ENCODE assay signal across 25 mouse cellular contexts in the genomic region with DNA sequence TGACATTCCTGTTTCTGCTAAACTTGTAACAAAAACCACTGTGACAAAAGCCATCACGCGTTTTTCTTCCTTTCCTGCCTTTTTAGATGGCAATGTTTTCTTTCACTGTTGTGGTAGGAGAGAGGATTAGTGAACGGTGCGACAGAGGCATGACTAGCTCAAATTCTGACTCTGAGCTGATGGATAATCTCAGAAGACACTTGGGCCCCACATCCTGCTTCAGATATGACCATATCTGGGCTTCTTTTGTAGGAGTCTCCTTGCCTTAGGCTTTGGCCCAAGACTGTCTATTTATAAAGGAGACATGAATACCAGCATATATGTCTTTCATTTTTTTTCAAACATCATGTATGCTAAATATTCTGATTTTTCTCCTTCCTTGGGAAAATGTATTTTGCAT.
"Had no signal": no experiment of that assay in that cellular context is flagged by ENCODE, and none has a peak within 500 bp of the region (broad histone marks: within the 10 kb centered on the region; RNA-seq: fewer than 3 reads in every experiment).

No protein-coding gene starts in this region.

- H3K4me2 ChIP-seq: heart, embryonic 12.5 days; heart, embryonic 15.5 days; hindbrain, embryonic 12.5 days; hindbrain, embryonic 14.5 days; intestine, embryonic 15.5 days; limb, embryonic 12.5 days had no signal

- H3K4me1 ChIP-seq: heart, embryonic 10.5 days; heart, embryonic 15.5 days; hindbrain, embryonic 10.5 days; hindbrain, embryonic 12.5 days; intestine, embryonic 15.5 days; limb, embryonic 10.5 days; limb, embryonic 12.5 days had no signal

- ATAC-seq: hindbrain, embryonic 16.5 days; inflammation-experienced regulatory T-cells, adult 6 months; intestine, embryonic 15.5 days; intestine, postnatal 0 days had no signal

- H3K27me3 ChIP-seq: heart, embryonic 12.5 days; heart, embryonic 15.5 days; hindbrain, embryonic 12.5 days; intestine, embryonic 15.5 days; limb, embryonic 12.5 days had no signal

- H3K27ac ChIP-seq: gastrocnemius, adult 2 months; heart, embryonic 10.5 days; heart, embryonic 15.5 days; hindbrain, embryonic 10.5 days; hindbrain, embryonic 12.5 days; hindbrain, embryonic 14.5 days; intestine, embryonic 15.5 days; layer of hippocampus, adult 2 months; left cerebral cortex, adult 2 months; limb, embryonic 10.5 days; limb, embryonic 12.5 days had no signal

- DNase-seq: gastrocnemius, adult 2 months; gastrocnemius, postnatal 10 days; gastrocnemius, postnatal 25 days; heart, adult 18-20 months; heart, postnatal 10 days; heart, postnatal 4 days; kidney, adult 18-20 months; kidney, adult 8-10 months; kidney, postnatal 10 days; kidney, postnatal 25 days; kidney, postnatal 4 days had no signal

- H3K9ac ChIP-seq: heart, embryonic 12.5 days; heart, embryonic 15.5 days; hindbrain, embryonic 12.5 days; hindbrain, embryonic 14.5 days; intestine, embryonic 15.5 days; limb, embryonic 12.5 days had no signal

- H3K36me3 ChIP-seq: heart, embryonic 10.5 days; heart, embryonic 12.5 days; heart, embryonic 15.5 days; hindbrain, embryonic 10.5 days; hindbrain, embryonic 12.5 days; intestine, embryonic 15.5 days; limb, embryonic 10.5 days; limb, embryonic 12.5 days had no signal

- H3K9me3 ChIP-seq: heart, embryonic 10.5 days; heart, embryonic 12.5 days; heart, embryonic 15.5 days; hindbrain, embryonic 10.5 days; hindbrain, embryonic 12.5 days; intestine, embryonic 15.5 days; limb, embryonic 10.5 days; limb, embryonic 12.5 days had no signal

- H3K4me3 ChIP-seq: gastrocnemius, adult 2 months; heart, embryonic 10.5 days; heart, embryonic 12.5 days; heart, embryonic 15.5 days; hindbrain, embryonic 10.5 days; hindbrain, embryonic 12.5 days; intestine, embryonic 15.5 days; layer of hippocampus, adult 2 months; left cerebral cortex, adult 2 months; limb, embryonic 10.5 days; limb, embryonic 12.5 days had no signal
